Mouse (Mus musculus) neural tube, embryonic 11.5 days (tissue): ENCODE data around the gene Gabra3. TPM values are rescaled to one million over a fixed set of nuclear protein-coding genes. Genes with fewer than 3 reads are reported as not detected.

Experiments
- microRNA counts: library from miRNA; unstranded; fragments of <30 nt; microRNA quantifications from one replicate; lab custom pipeline; 2015
- microRNA-seq: library from miRNA; unstranded; fragments of <30 nt; microRNA quantifications from one replicate; pipeline ENCODE4, GENCODE M21; 2016
- polyA plus RNA-seq: library from polyadenylated mRNA; unstranded; fragments of >200 nt; fragmentation: Nextera tagmentation; extraction: Ambion mirVana; gene quantifications from 2 replicates; pipeline ENCODE4 v1.2.1, GENCODE M21; 2014

Gabra3 gene
- polyA plus RNA-seq, 1 experiment from 2014 or later, result 2.7 TPM

MicroRNAs encoded within 50 kb of the gene (microRNA counts, 519-probe panel; counts per million panel counts)
- microRNA mmu-miR-105 (lab: Ali Mortazavi, UCI), result 171 counts per million, percentile 57 among the panel's probes with 10 or more counts
- microRNA mmu-miR-767 (lab: Ali Mortazavi, UCI), result 171 counts per million, percentile 57 among the panel's probes with 10 or more counts

Small RNA genes within 50 kb of the gene (microRNA-seq; reads per million reads assigned to microRNA genes)
- gene Mir105, result not detected
- gene Mir767, result not detected

Other genes with a start within 250 kb of the Gabra3 start
- 0.81 and 1.0 TPM in 2 replicates for gene Gabrq, start 168.3 kb upstream of the Gabra3 start, polyA plus RNA-seq